Comparison of ENCODE assay signal across 20 mouse cellular contexts in the genomic region with DNA sequence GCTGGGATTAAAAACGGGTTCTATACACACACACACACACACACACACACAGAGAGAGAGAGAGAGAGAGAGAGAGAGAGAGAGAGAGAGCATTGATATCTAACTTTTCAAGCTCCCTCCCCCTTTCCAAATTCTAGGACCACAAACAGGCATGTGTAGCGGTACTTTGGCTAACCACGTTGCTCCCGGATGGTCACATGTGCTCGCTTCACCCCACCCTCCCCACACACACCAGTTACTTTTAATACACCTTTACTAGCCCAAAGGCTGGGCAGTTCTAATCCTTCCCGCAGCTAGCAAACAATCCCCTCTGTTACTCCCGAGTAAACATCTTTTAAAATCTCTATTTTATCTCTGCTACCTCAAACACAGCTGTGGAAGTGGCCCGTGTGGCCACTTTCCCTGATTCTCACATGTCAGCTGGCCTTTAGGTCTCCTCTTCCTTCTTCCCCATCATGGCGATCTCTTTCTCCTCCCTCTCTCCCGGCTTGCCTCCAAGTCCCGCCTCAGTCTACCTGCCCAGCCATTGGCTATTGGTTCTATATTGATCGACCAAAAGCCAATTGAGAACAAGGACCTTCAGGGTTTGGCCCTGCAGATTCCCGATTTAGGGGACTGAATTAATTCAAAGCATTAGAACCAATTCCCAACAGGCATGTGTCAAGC.
DNase-seq lines count a peak whose midpoint lies in the region; ATAC-seq and TF ChIP-seq lines count a peak whose summit lies in the region.
"Had no signal": no experiment of that assay in that cellular context is flagged by ENCODE, and none has a peak within 500 bp of the region (broad histone marks: within the 10 kb centered on the region; RNA-seq: fewer than 3 reads in every experiment).

No protein-coding gene starts in this region.

- no peak overlapping the region for H3K27ac ChIP-seq in CH12.LX (ENCODE audit: insufficient read depth, low read depth)
- H3K27ac ChIP-seq in ES-Bruce4 (ENCODE audit: insufficient read depth, low read length), result peak overlapping the region; percentile 82
- peak overlapping the region; percentile 78 for H3K27ac ChIP-seq in MEL (ENCODE audit: control insufficient read depth, low read depth, low read length)
- H3K27ac ChIP-seq in stomach, postnatal 0 days (replicated peaks), result no peak overlapping the region
- H3K27ac ChIP-seq: embryonic facial prominence, embryonic 13.5 days; forebrain, embryonic 13.5 days; heart, adult 2 months; heart, embryonic 15.5 days; hindbrain, embryonic 10.5 days; hindbrain, embryonic 15.5 days had no signal

- no peaks in the 10 kb centered on the region for H3K9me3 ChIP-seq in CH12.LX (replicated peaks; ENCODE audit: low read length)
- no peaks in the 10 kb centered on the region for H3K9me3 ChIP-seq in ES-Bruce4 (replicated peaks; ENCODE audit: control insufficient read depth, insufficient read depth, low read length, poor library complexity, severe bottlenecking)
- no peaks in the 10 kb centered on the region for H3K9me3 ChIP-seq in MEL (replicated peaks; ENCODE audit: insufficient read depth, low read length)
- no peaks in the 10 kb centered on the region for H3K9me3 ChIP-seq in stomach, postnatal 0 days (ENCODE audit: control insufficient read depth, low read length)
- H3K9me3 ChIP-seq: embryonic facial prominence, embryonic 13.5 days; forebrain, embryonic 13.5 days; heart, embryonic 15.5 days; hindbrain, embryonic 10.5 days; hindbrain, embryonic 15.5 days had no signal

- WGBS in stomach, postnatal 0 days, result 61% methylated on average over 13 of the region's 13 CpGs

- H3K4me1 ChIP-seq in CH12.LX (ENCODE audit: control insufficient read depth in 1 of 2, insufficient read depth in 2 of 2), result peaks cover 13 to 33% of the 10 kb centered on the region in 2 experiments; a peak in 3 of 4 replicates
- H3K4me1 ChIP-seq in ES-Bruce4 (ENCODE audit: control insufficient read depth, insufficient read depth, low read length), result peaks cover 2% of the 10 kb centered on the region
- peaks cover 0 to 5% of the 10 kb centered on the region in 2 experiments; a peak in 3 of 4 replicates for H3K4me1 ChIP-seq in MEL (ENCODE audit: control insufficient read depth in 1 of 2, insufficient read depth in 2 of 2, low read length in 2 of 2)
- no peaks in the 10 kb centered on the region for H3K4me1 ChIP-seq in stomach, postnatal 0 days (replicated peaks; ENCODE audit: control insufficient read depth, insufficient read depth)
- H3K4me1 ChIP-seq: embryonic facial prominence, embryonic 13.5 days; forebrain, embryonic 13.5 days; hindbrain, embryonic 15.5 days had no signal

- H3K36me3 ChIP-seq in CH12.LX (replicated peaks in 1 of 2; ENCODE audit: control insufficient read depth in 1 of 2, insufficient read depth in 1 of 2, low read length in 1 of 2) (no peaks in the 10 kb centered on the region), ES-Bruce4 (ENCODE audit: control insufficient read depth, insufficient read depth, low read length, poor library complexity, severe bottlenecking) (peaks cover 30% of the 10 kb centered on the region), MEL (ENCODE audit: control insufficient read depth in 1 of 2, insufficient read depth in 2 of 2, low read length in 2 of 2) (peaks cover 0 to 20% of the 10 kb centered on the region in 2 experiments; a peak in 2 of 4 replicates)
- H3K36me3 ChIP-seq in stomach, postnatal 0 days (ENCODE audit: control insufficient read depth, insufficient read depth, low read length), result no peaks in the 10 kb centered on the region
- H3K36me3 ChIP-seq: embryonic facial prominence, embryonic 13.5 days; heart, embryonic 15.5 days; hindbrain, embryonic 10.5 days; hindbrain, embryonic 15.5 days had no signal

- TF ChIP-seq RAD21 in CH12.LX (IDR thresholded peaks at IDR 0.05; ENCODE audit: low read depth, low read length), result no peak
- no peak for TF ChIP-seq RAD21 in MEL (IDR thresholded peaks at IDR 0.05; ENCODE audit: low read depth, low read length)

- no peak overlapping the region for H3K4me2 ChIP-seq in CH12.LX (ENCODE audit: insufficient read depth, low read depth, poor library complexity, severe bottlenecking)
- H3K4me2 ChIP-seq in stomach, postnatal 0 days (replicated peaks; ENCODE audit: low read depth), result no peak overlapping the region
- H3K4me2 ChIP-seq: embryonic facial prominence, embryonic 13.5 days; forebrain, embryonic 13.5 days; heart, embryonic 11.5 days; heart, embryonic 15.5 days; hindbrain, embryonic 15.5 days had no signal

- dilution Hi-C loops in CH12.LX (cut with MboI; ENCODE audit: extremely low pct_ligation_motif_present, extremely low pct_unique_long_range_greater_than_20kb, low sequenced_read_pairs), result no loop called here

- DNase-seq in CH12.LX (ENCODE audit: extremely low read depth) (no peak), MEL (ENCODE audit: low read depth, low spot score) (peak; percentile 90)
- no peak for DNase-seq in stomach, postnatal 0 days (ENCODE audit: low spot score)
- no peak for DNase-seq in heart, postnatal 36 days
- DNase-seq in spleen, postnatal 4 days (ENCODE audit: low spot score in 2 of 2), result no peak
- DNase-seq in thymus, postnatal 36 days, result no peak
- DNase-seq: cerebellum, adult 9-11 months; cerebellum, postnatal 36 days; forebrain, postnatal 0 days; gastrocnemius, postnatal 14 days; heart, postnatal 14 days had no signal

- in situ Hi-C loops in CH12.LX (cut with MboI; ENCODE audit: low pct_ligation_motif_present, low pct_unique_long_range_greater_than_20kb, low sequenced_read_pairs), result no loop called here

- H3K79me2 ChIP-seq in CH12.LX (replicated peaks; ENCODE audit: control insufficient read depth, extremely low read depth, insufficient read depth, poor library complexity, severe bottlenecking) (0 out of 2 replicates have a peak, but pooled peaks cover 2% of the 10 kb centered on the region), MEL (ENCODE audit: control insufficient read depth, insufficient read depth, low read length, poor library complexity) (peaks cover 6% of the 10 kb centered on the region)

- peak overlapping the region; percentile 35; the same call in 1 of the 2 replicates for H3K9ac ChIP-seq in CH12.LX (ENCODE audit: insufficient read depth, low read depth)
- peak overlapping the region; percentile 93 for H3K9ac ChIP-seq in ES-Bruce4 (ENCODE audit: low read depth, poor library complexity, severe bottlenecking)
- peak overlapping the region; percentile 80 for H3K9ac ChIP-seq in MEL (ENCODE audit: control insufficient read depth, low read depth, low read length, poor library complexity, severe bottlenecking)
- H3K9ac ChIP-seq in stomach, postnatal 0 days (ENCODE audit: low read length), result no peak overlapping the region
- H3K9ac ChIP-seq: embryonic facial prominence, embryonic 13.5 days; forebrain, embryonic 13.5 days; forebrain, postnatal 0 days; heart, embryonic 15.5 days; hindbrain, embryonic 15.5 days had no signal

- H3K27me3 ChIP-seq in CH12.LX (replicated peaks) (no peaks in the 10 kb centered on the region), ES-Bruce4 (ENCODE audit: control insufficient read depth, insufficient read depth, low read length, poor library complexity, severe bottlenecking) (no peaks in the 10 kb centered on the region), MEL (ENCODE audit: control insufficient read depth in 1 of 2, insufficient read depth in 2 of 2, low read length in 2 of 2) (no peaks in the 10 kb centered on the region)
- H3K27me3 ChIP-seq in stomach, postnatal 0 days (ENCODE audit: control insufficient read depth, insufficient read depth, low read length), result no peaks in the 10 kb centered on the region
- H3K27me3 ChIP-seq: embryonic facial prominence, embryonic 13.5 days; forebrain, embryonic 13.5 days; heart, embryonic 15.5 days; hindbrain, embryonic 15.5 days had no signal

- intact Hi-C loops in heart, postnatal 36 days (cut with DNase I), result no loop called here

- TF ChIP-seq POLR2A in CH12.LX (IDR thresholded peaks at IDR 0.05; ENCODE audit: low read depth, low read length) (no peak; the same call in 1 of the 2 replicates), ES-Bruce4 (IDR thresholded peaks at IDR 0.05; ENCODE audit: insufficient read depth, low read length) (peak; percentile 44), MEL (IDR thresholded peaks at IDR 0.05; ENCODE audit: control insufficient read depth in 1 of 2, insufficient read depth in 1 of 2, low read depth in 1 of 2, low read length in 2 of 2, poor library complexity in 1 of 2) (peak; percentile 28 to 63; a peak in 2 of 4 replicates)

- TF ChIP-seq CTCF in CH12.LX (conservative IDR thresholded peaks at IDR 0.05 in 1 of 2, IDR thresholded peaks at IDR 0.05 in 1 of 2; ENCODE audit: low read depth in 2 of 2, low read length in 2 of 2) (no peak), ES-Bruce4 (IDR thresholded peaks at IDR 0.05; ENCODE audit: low read depth, low read length) (no peak), MEL (IDR thresholded peaks at IDR 0.05 in 2 of 3, conservative IDR thresholded peaks at IDR 0.05 in 1 of 3; ENCODE audit: control insufficient read depth in 1 of 3, insufficient read depth in 1 of 3, low read depth in 2 of 3, low read length in 3 of 3, poor library complexity in 1 of 3, severe bottlenecking in 1 of 3) (no peak)
- TF ChIP-seq CTCF in stomach, postnatal 0 days (IDR thresholded peaks at IDR 0.05; ENCODE audit: low read depth), result no peak

- peak; percentile 18; the same call in 1 of the 2 replicates for ATAC-seq in stomach, postnatal 0 days (ENCODE audit: low FRiP score, low TSS enrichment)
- ATAC-seq: forebrain, embryonic 13.5 days; forebrain, postnatal 0 days; intestine, embryonic 16.5 days had no signal

- H3K4me3 ChIP-seq in CH12.LX (replicated peaks in 1 of 3; ENCODE audit: low read depth in 2 of 3, low read length in 2 of 3, poor library complexity in 1 of 3), result peak overlapping the region; percentile 23 to 53 (median 27)
- peak overlapping the region; percentile 100 for H3K4me3 ChIP-seq in ES-Bruce4 (ENCODE audit: low read depth, low read length)
- peak overlapping the region; percentile 69 to 83 for H3K4me3 ChIP-seq in MEL (ENCODE audit: control insufficient read depth in 1 of 2, insufficient read depth in 1 of 2, low read depth in 2 of 2, low read length in 2 of 2)
- no peak overlapping the region for H3K4me3 ChIP-seq in stomach, postnatal 0 days (ENCODE audit: low read depth, low read length)
- H3K4me3 ChIP-seq: embryonic facial prominence, embryonic 13.5 days; forebrain, embryonic 13.5 days; heart, adult 2 months; heart, embryonic 15.5 days; hindbrain, embryonic 10.5 days; hindbrain, embryonic 15.5 days had no signal

- TF ChIP-seq EP300 in CH12.LX (IDR thresholded peaks at IDR 0.05; ENCODE audit: low read length) (no peak), ES-Bruce4 (IDR thresholded peaks at IDR 0.05; ENCODE audit: insufficient read depth, low read depth, low read length) (0 out of 2 replicates have a peak, but pooled peaks have one; percentile 11), MEL (IDR thresholded peaks at IDR 0.05; ENCODE audit: low read depth in 1 of 2, low read length in 2 of 2) (no peak)
- no peak for TF ChIP-seq EP300 in stomach, postnatal 0 days (optimal IDR thresholded peaks at IDR 0.05)

TF ChIP-seq in CH12.LX, 34 proteins besides CTCF, POLR2A, EP300 and RAD21 (continues in another document):
- TF ChIP-seq MYC (IDR thresholded peaks at IDR 0.05; ENCODE audit: low read depth, low read length), result peak; percentile 12; the same call in 1 of the 2 replicates

TF ChIP-seq in MEL, 35 proteins besides CTCF, POLR2A, EP300 and RAD21 (continues in another document):
- TF ChIP-seq ETS1 (IDR thresholded peaks at IDR 0.05; ENCODE audit: low read depth, low read length) (no peak), MYC (IDR thresholded peaks at IDR 0.05; ENCODE audit: low read depth, low read length) (peak; percentile 92)

Comparison
In these comparisons a context has a peak if more than half of its experiments do, and no peak if none do; other contexts are left out.
1. H3K27ac ChIP-seq: peak in ES-Bruce4 (single experiment) and MEL (single experiment); none in CH12.LX (single experiment) and stomach, postnatal 0 days (single experiment).